Mouse (Mus musculus) WW6 (cell line): ENCODE data around the gene Nos1ap.

ENCODE experiments used
- DNase-seq: peaks from one replicate; pipeline ENCODE4 v3.0.0-alpha.2; 2013; ENCODE audit warnings: low read depth, low spot score

Gene Nos1ap

GRCm38 (mm10) chr1:170416206-170416605 is 173.5 kb downstream of the Nos1ap start:
- no peak for DNase-seq

- no peak for DNase-seq
These were observed 174.3 kb downstream of the Nos1ap start for GRCm38 (mm10) chr1:170415395-170415794.

- no peak for DNase-seq
These were observed 179.1 kb downstream of the Nos1ap start for GRCm38 (mm10) chr1:170410402-170411191.

- no peak for DNase-seq
These were observed 180.6 kb downstream of the Nos1ap start for GRCm38 (mm10) chr1:170409091-170409490.

DNA sequence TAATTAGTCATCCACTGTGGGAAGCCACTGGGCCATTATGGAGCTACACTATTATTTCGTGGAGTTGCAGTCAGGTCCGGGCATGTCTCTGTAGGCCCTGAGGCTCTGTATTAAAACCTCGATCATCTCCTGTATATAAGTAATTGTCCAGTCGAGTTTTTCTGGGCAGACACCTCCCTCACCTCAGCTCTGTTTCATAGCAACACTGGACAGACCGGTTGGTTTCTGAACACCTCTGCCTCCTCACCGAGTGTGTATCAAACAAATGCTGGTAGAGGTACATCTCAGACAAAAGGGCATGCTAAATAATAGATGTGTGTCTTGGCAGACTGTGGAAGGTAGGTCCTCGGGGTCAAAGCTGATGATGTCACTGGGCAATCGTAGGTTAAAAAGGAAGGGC is 182.7 kb downstream of the Nos1ap start:
- DNase-seq: no peak

GRCm38 (mm10) chr1:170405152-170405551 is 184.5 kb downstream of the Nos1ap start:
- DNase-seq: no peak

GRCm38 (mm10) chr1:170402682-170403081 is 187.0 kb downstream of the Nos1ap start:
- DNase-seq: no peak

GRCm38 (mm10) chr1:170398866-170399265 is 190.8 kb downstream of the Nos1ap start:
- no peak for DNase-seq

GRCm38 (mm10) chr1:170395101-170395500 is 194.6 kb downstream of the Nos1ap start:
- DNase-seq: no peak

GRCm38 (mm10) chr1:170394641-170395040 is 195.0 kb downstream of the Nos1ap start:
- DNase-seq: no peak

GRCm38 (mm10) chr1:170392771-170393728 is 196.6 kb downstream of the Nos1ap start:
- no peak for DNase-seq

- no peak for DNase-seq
These were observed 202.3 kb downstream of the Nos1ap start for GRCm38 (mm10) chr1:170387180-170387912.

GRCm38 (mm10) chr1:170385416-170385815 is 204.2 kb downstream of the Nos1ap start:
- DNase-seq: no peak

DNA sequence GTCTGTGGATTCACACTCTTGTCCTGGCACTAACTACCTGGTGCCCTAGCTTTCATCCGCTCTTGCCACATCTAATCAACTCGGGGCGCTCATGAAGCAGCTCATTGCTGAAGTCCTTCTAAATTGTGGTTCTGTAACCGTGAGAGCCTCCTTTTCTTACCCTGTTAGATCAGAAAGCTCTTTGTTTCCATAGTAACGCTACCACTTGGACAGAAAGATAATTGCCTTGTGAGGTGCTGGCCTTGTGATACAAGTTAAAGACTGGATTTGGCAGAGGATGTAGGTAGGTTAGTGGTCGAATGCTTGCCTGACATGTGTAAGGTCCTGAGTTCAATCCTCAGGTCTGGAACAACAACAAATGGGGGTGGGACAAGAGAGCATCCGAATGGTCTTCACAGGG is 206.1 kb downstream of the Nos1ap start:
- DNase-seq: no peak

- no peak for DNase-seq
These were observed 208.2 kb downstream of the Nos1ap start for GRCm38 (mm10) chr1:170381457-170381856.

GRCm38 (mm10) chr1:170380505-170380904 is 209.2 kb downstream of the Nos1ap start:
- DNase-seq: no peak

- DNase-seq: no peak
These were observed 213.9 kb downstream of the Nos1ap start for GRCm38 (mm10) chr1:170375721-170376120.

DNA sequence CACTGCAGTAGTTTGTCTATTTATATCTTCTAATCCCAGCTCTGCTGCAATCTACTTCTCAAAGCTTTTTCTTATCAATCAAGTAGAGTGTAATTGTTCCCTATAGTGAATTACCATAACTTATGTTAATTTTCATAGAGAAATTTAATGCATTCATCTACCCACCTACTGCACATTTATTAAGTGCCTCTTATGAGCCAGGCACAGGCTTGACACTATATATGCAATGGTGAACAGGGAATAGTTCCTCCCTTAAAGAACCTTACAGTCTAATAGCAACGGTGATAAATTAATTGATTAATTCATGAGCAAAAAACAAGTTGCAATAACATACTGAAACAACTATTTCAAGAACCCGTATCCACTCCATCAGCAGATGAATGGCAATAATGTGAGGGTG is 215.9 kb downstream of the Nos1ap start:
- DNase-seq: no peak

DNA sequence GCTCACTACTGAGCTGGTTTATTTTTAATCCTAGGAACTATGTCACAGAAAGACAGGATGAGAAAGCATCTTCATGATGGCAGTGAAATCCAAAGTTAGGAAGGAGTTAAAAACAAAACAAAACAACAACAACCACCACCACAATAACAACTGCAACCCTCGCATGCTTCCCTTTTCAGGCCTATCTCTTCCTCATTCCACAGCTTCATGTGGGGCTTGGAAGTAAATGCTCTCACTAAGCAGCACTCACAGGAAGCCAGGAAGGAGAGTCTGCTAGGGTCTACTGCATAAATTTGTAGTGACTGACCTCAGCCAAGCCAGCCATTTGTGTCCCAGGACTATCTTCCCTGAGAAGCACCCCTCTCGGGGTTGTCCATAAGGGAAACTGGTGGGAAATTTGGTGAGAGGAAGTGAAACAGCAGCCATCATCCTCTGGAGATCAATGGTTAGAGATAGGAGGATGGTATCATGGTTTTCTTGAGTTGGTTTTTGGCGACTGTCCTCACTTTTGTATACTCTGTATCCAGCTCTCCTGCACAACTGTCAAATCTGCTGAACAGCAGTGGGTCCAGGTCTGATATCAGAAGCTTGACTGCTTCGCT is 218.4 kb downstream of the Nos1ap start:
- DNase-seq: no peak

GRCm38 (mm10) chr1:170368864-170369263 is 220.8 kb downstream of the Nos1ap start:
- no peak for DNase-seq

- DNase-seq: no peak
These were observed 222.5 kb downstream of the Nos1ap start for GRCm38 (mm10) chr1:170366981-170367700.
